Mouse (Mus musculus): ENCODE measurements around the gene Mpv17l. TPM values are rescaled to one million over a fixed set of nuclear protein-coding genes. Genes with fewer than 3 reads are reported as not detected.
"Not testable (repeated sequence)": the region's sequence is repeated elsewhere in the genome, so short reads cannot be mapped to it uniquely, and the experiment has no call there.

The Mpv17l gene
- polyA plus RNA-seq, 1 experiment, result not detected

- H3K4me1 ChIP-seq (ENCODE audit: control insufficient read depth), result no peaks in the 10 kb centered on the region
- no peaks in the 10 kb centered on the region for H3K36me3 ChIP-seq (ENCODE audit: control insufficient read depth)
- peaks cover 11% of the 10 kb centered on the region for H3K27me3 ChIP-seq (ENCODE audit: control insufficient read depth)
- no peak for TF ChIP-seq TAL1 (IDR thresholded peaks at IDR 0.05; ENCODE audit: low read length)
- TF ChIP-seq GATA1 (IDR thresholded peaks at IDR 0.05; ENCODE audit: low read length), result no peak
- H3K4me3 ChIP-seq (replicated peaks), result no peak overlapping the region
- H3K9me3 ChIP-seq (ENCODE audit: control insufficient read depth, low read length), result 0 out of 2 replicates have a peak, but pooled peaks cover 2% of the 10 kb centered on the region
Measured at GRCm38 (mm10) chr16:13946306-13946705, 43.3 kb downstream of the Mpv17l start.

DNA sequence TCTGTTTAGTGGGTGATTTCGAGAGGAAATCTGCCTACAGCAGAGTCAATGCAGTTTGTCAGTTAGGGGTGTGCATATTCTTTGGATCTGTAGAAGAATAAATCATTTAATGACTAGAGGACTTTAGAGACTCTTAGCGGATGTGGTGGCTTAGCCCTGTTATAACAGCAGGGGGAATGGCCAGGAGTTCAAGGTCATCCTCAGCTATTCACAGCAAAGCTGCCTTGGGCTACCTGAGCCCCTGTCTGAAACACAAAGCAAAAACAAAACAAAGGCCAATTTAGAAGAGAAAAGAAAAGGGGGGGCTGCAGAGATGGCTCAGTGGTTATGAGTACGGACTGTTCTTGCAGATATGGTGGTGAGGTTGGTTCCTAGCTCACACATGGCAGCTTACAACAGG is 48.3 kb downstream of the Mpv17l start:
- no peaks in the 10 kb centered on the region for H3K4me1 ChIP-seq (ENCODE audit: control insufficient read depth)
- 0 out of 2 replicates have a peak, but pooled peaks cover 2% of the 10 kb centered on the region for H3K9me3 ChIP-seq (ENCODE audit: control insufficient read depth, low read length)
- H3K4me3 ChIP-seq (replicated peaks), result no peak overlapping the region
- TF ChIP-seq TAL1 (IDR thresholded peaks at IDR 0.05; ENCODE audit: low read length) (no peak), GATA1 (IDR thresholded peaks at IDR 0.05; ENCODE audit: low read length) (no peak)
- no peaks in the 10 kb centered on the region for H3K36me3 ChIP-seq (ENCODE audit: control insufficient read depth)
- no peaks in the 10 kb centered on the region for H3K27me3 ChIP-seq (ENCODE audit: control insufficient read depth)

DNA sequence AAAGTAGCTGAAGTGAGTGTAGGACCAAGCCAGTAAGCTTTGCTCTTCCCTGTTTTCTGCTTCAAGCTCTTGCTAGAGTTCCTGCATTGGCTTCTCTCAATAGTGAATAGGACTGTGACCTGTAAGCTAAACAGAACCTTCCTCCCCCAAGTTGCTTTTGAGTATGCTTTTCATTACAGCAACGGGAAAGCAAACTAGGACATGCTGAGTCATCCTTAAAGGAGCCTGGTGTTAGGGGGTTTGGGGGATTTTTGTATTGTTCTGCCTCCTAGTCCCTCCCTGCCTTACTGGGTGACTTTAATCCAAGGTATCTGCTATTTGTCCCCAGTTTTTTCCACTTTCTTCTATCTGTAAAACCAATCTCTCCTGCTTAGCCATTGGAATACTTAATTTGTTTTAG is 59.1 kb downstream of the Mpv17l start:
- no peaks in the 10 kb centered on the region for H3K9me3 ChIP-seq (ENCODE audit: control insufficient read depth, low read length)
- TF ChIP-seq TAL1 (IDR thresholded peaks at IDR 0.05; ENCODE audit: low read length), result no peak
- TF ChIP-seq GATA1 (IDR thresholded peaks at IDR 0.05; ENCODE audit: low read length), result no peak
- H3K36me3 ChIP-seq (ENCODE audit: control insufficient read depth), result no peaks in the 10 kb centered on the region
- no peaks in the 10 kb centered on the region for H3K4me1 ChIP-seq (ENCODE audit: control insufficient read depth)
- H3K27me3 ChIP-seq (ENCODE audit: control insufficient read depth), result no peaks in the 10 kb centered on the region
- no peak overlapping the region for H3K4me3 ChIP-seq (replicated peaks)

- H3K36me3 ChIP-seq (ENCODE audit: control insufficient read depth), result no peaks in the 10 kb centered on the region
- no peaks in the 10 kb centered on the region for H3K27me3 ChIP-seq (ENCODE audit: control insufficient read depth)
- no peaks in the 10 kb centered on the region for H3K9me3 ChIP-seq (ENCODE audit: control insufficient read depth, low read length)
- no peak overlapping the region for H3K4me3 ChIP-seq (replicated peaks)
- no peak for TF ChIP-seq GATA1 (IDR thresholded peaks at IDR 0.05; ENCODE audit: low read length)
- TF ChIP-seq TAL1 (IDR thresholded peaks at IDR 0.05; ENCODE audit: low read length), result no peak
- H3K4me1 ChIP-seq (ENCODE audit: control insufficient read depth), result no peaks in the 10 kb centered on the region
Measured at GRCm38 (mm10) chr16:13969096-13969495, 66.1 kb downstream of the Mpv17l start.

DNA sequence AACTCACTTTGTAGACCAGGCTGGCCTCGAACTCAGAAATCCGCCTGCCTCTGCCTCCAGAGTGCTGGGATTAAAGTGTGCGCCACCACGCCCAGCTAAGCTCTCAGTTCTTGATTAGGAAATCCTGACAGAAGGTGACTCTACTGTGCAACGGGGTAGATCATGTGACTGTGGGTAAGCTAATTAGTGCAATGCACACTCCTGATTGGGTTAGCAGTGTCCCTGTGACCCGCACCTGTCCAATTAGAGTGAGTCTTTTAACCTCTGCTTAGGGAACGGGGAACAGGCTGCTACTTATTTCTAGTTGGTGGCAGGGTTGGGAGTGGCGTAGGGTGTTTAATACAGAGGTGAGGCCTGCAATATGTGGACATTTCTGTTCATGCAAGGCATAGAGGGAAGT is 69.1 kb downstream of the Mpv17l start:
- Histone ChIP-seq H3K9me3 (ENCODE audit: control insufficient read depth, low read length) (no peaks in the 10 kb centered on the region), H3K4me3 (replicated peaks) (no peak overlapping the region), H3K4me1 (ENCODE audit: control insufficient read depth) (no peaks in the 10 kb centered on the region), H3K27me3 (ENCODE audit: control insufficient read depth) (no peaks in the 10 kb centered on the region), H3K36me3 (ENCODE audit: control insufficient read depth) (no peaks in the 10 kb centered on the region)
- TF ChIP-seq TAL1 (IDR thresholded peaks at IDR 0.05; ENCODE audit: low read length) (no peak), GATA1 (IDR thresholded peaks at IDR 0.05; ENCODE audit: low read length) (no peak)

- not testable (repeated sequence) for H3K4me3 ChIP-seq (replicated peaks); H3K9me3 ChIP-seq (ENCODE audit: control insufficient read depth, low read length); H3K4me1 ChIP-seq (ENCODE audit: control insufficient read depth); H3K36me3 ChIP-seq (ENCODE audit: control insufficient read depth); H3K27me3 ChIP-seq (ENCODE audit: control insufficient read depth)
Measured at GRCm38 (mm10) chr16:13976358-13976896, 73.5 kb downstream of the Mpv17l start.

- not testable (repeated sequence) for H3K4me3 ChIP-seq (replicated peaks); H3K9me3 ChIP-seq (ENCODE audit: control insufficient read depth, low read length); H3K27me3 ChIP-seq (ENCODE audit: control insufficient read depth); H3K4me1 ChIP-seq (ENCODE audit: control insufficient read depth); H3K36me3 ChIP-seq (ENCODE audit: control insufficient read depth)
Measured at GRCm38 (mm10) chr16:13977026-13977425, 74.1 kb downstream of the Mpv17l start.

- not testable (repeated sequence) for H3K4me3 ChIP-seq (replicated peaks); H3K27me3 ChIP-seq (ENCODE audit: control insufficient read depth); H3K4me1 ChIP-seq (ENCODE audit: control insufficient read depth); H3K36me3 ChIP-seq (ENCODE audit: control insufficient read depth); H3K9me3 ChIP-seq (ENCODE audit: control insufficient read depth, low read length)
Measured at GRCm38 (mm10) chr16:13981726-13982125, 78.8 kb downstream of the Mpv17l start.

DNA sequence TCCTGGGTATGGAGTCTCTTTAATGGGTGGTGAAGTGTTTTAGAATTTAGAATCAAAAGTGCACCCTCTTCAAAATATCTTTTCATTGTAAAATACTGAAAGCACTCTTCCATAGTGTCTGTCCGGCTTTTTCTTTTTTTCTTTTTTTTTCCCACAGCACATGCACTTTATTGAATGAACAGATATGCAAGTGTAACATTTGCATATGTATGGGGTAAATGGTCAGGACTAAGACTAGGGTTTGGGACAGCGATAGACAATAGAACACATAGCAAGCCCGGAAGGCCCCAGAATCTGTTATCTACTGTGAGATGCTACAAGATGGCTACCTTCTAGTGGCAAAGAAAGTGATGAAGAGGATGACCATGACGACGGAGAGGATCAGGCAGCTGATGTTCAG is 80.2 kb downstream of the Mpv17l start:
- H3K9me3 ChIP-seq (ENCODE audit: control insufficient read depth, low read length), result no peaks in the 10 kb centered on the region
- no peak for TF ChIP-seq GATA1 (IDR thresholded peaks at IDR 0.05; ENCODE audit: low read length)
- no peak for TF ChIP-seq TAL1 (IDR thresholded peaks at IDR 0.05; ENCODE audit: low read length)
- no peaks in the 10 kb centered on the region for H3K4me1 ChIP-seq (ENCODE audit: control insufficient read depth)
- H3K4me3 ChIP-seq (replicated peaks), result no peak overlapping the region
- no peaks in the 10 kb centered on the region for H3K36me3 ChIP-seq (ENCODE audit: control insufficient read depth)
- H3K27me3 ChIP-seq (ENCODE audit: control insufficient read depth), result peaks cover 13% of the 10 kb centered on the region

DNA sequence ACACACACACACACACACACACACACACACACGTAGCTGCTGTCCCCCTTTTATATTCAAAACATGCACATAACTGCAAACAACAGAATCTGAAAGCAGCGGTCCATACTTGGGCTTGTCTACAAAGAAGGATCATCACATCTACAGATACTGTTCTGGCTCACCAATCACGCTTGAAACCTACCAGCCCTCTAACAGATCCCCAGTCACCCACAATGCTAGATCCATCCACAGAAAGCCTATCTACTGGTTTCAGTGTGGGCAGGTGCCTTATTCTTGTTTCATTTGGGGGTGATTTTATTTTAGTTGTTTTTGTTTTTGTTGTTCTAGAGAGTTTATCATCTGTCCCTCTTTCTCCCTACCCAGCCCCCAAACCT is 83.2 kb downstream of the Mpv17l start:
- Histone ChIP-seq H3K27me3 (ENCODE audit: control insufficient read depth) (peaks cover 13% of the 10 kb centered on the region), H3K36me3 (ENCODE audit: control insufficient read depth) (no peaks in the 10 kb centered on the region), H3K4me1 (ENCODE audit: control insufficient read depth) (no peaks in the 10 kb centered on the region), H3K4me3 (replicated peaks) (no peak overlapping the region), H3K9me3 (ENCODE audit: control insufficient read depth, low read length) (no peaks in the 10 kb centered on the region)
- TF ChIP-seq GATA1 (IDR thresholded peaks at IDR 0.05; ENCODE audit: low read length) (no peak), TAL1 (IDR thresholded peaks at IDR 0.05; ENCODE audit: low read length) (no peak)

All from erythroblast, embryonic 14.5 days (primary cell).